Mouse (Mus musculus) kidney, adult 2 months (tissue): ENCODE results near the gene Igll1. TPM values are rescaled to one million over a fixed set of nuclear protein-coding genes. Genes with fewer than 3 reads are reported as not detected.

ENCODE experiments used
- DNase-seq: peaks from one replicate; pipeline ENCODE4 v3.0.0; 2021
- H3K27ac ChIP-seq: fragments of 200-500 bp; 2 replicates; pipeline ENCODE4 v1.5.1; 2012; ENCODE audit warnings: low read depth, low read length, control low read depth, inconsistent platforms; ENCODE audit not compliant: insufficient read depth
- H3K27me3 ChIP-seq: fragments of 200-500 bp; replicated peaks from 2 replicates; pipeline ENCODE4 v1.6.1; 2012; ENCODE audit warnings: mild to moderate bottlenecking, moderate library complexity, low read length, inconsistent platforms; ENCODE audit not compliant: control insufficient read depth, insufficient read depth
- H3K36me3 ChIP-seq: fragments of 200-500 bp; 2 replicates; pipeline ENCODE4 v1.6.1; 2012; ENCODE audit warnings: mild to moderate bottlenecking, moderate library complexity, low read length, inconsistent platforms; ENCODE audit not compliant: control insufficient read depth, insufficient read depth
- H3K4me1 ChIP-seq: fragments of 200-500 bp; 2 replicates; pipeline ENCODE4 v1.6.1; 2011; ENCODE audit warnings: low read length; ENCODE audit not compliant: control insufficient read depth, insufficient read depth
- H3K4me3 ChIP-seq: fragments of 200-500 bp; 2 replicates; pipeline ENCODE4 v1.5.1; 2011; ENCODE audit warnings: mild to moderate bottlenecking, low read depth, low read length, control low read depth; ENCODE audit not compliant: insufficient read depth
- CTCF ChIP-seq: fragments of 200-500 bp; conservative IDR thresholded peaks from 2 replicates; pipeline ENCODE4 v1.5.1; 2011; ENCODE audit warnings: low read depth, mild to moderate bottlenecking, control low read depth, low read length, moderate library complexity, mixed read lengths; ENCODE audit not compliant: insufficient read depth, insufficient read length
- POLR2A ChIP-seq: fragments of 200-500 bp; IDR thresholded peaks from one replicate; pipeline ENCODE4 v1.6.1; 2011; ENCODE audit warnings: low read depth, low read length, control low read depth
- WGBS: fragments of 180-500 bp; shearing (Covaris S2); methylation state at CpG from one replicate; pipeline ENCODE4 v1.1.7; 2018; 5-methylcytosine and 5-hydroxymethylcytosine counted together
- polyA plus RNA-seq: library from polyadenylated mRNA; depleted of rRNA; stranded (reverse); fragments of >200 nt; gene quantifications from 2 replicates; pipeline ENCODE4 v1.2.3, GENCODE M21; 2012

The Igll1 gene
- polyA plus RNA-seq, 1 experiment = 0.30 TPM

GRCm38 (mm10) chr16:16896382-16897055 lies 32.7 kb upstream of the Igll1 start, which contains the start of gene Ppm1f:
Gene Ppm1f, plus strand, starts transcription at chr16:16896469.
- no peaks in the 10 kb centered on the region for H3K4me1 ChIP-seq
- peak within 1 kb of the TSS; percentile 76 for H3K4me3 ChIP-seq
- DNase-seq = peak; percentile 97
- H3K27me3 ChIP-seq = no peaks in the 10 kb centered on the region
- peak within 1 kb of the TSS; percentile 40 for H3K27ac ChIP-seq
- no peaks in the 10 kb centered on the region for H3K36me3 ChIP-seq
- TF ChIP-seq POLR2A (peak; percentile 68), CTCF (peak; percentile 89)
- WGBS = under 1% methylated on average over 29 of the region's 29 CpGs

DNA sequence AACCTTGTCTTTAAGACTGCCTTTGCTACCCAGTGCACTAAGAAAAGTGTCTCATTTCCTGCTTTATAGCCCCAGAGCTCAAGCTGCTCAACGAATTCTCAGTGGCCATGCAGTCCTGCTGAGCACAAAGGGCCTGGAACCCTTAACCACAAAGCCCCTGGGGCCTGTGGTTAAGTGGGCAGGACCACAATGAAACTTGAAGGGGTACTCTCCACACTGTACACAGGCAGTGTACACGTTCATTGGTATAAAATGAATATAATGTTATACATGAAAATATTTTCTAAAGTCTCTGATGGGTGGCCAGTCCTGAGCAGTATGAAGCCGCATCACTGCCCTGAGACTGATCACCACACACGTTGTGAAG lies 32.2 kb upstream of the Igll1 start:
- no peaks in the 10 kb centered on the region for H3K36me3 ChIP-seq
- H3K4me1 ChIP-seq = no peaks in the 10 kb centered on the region
- TF ChIP-seq CTCF = no peak
- TF ChIP-seq POLR2A = no peak
- DNase-seq = no peak
- 18% methylated on average over 4 of the region's 4 CpGs for WGBS
- no peaks in the 10 kb centered on the region for H3K27me3 ChIP-seq
- no peak overlapping the region for H3K4me3 ChIP-seq
- no peak overlapping the region for H3K27ac ChIP-seq

DNA sequence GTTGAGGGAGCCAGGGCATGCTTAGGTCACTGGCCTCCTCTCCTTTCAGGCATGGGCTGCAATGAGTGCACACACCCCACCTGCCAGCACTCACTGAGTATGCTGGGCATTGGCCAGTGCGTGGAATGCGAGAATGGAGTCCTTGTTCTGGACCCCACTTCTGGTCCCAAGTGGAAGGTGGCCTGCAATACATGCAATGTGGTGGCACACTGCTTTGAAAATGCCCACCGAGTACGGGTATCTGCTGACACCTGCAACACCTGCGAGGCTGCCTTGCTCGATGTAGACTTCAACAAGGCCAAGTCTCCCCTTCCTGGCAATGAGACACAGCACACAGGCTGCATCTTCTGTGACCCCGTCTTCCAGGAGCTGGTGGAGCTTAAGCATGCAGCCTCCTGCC lies 28.6 kb upstream of the Igll1 start:
- Histone ChIP-seq H3K4me3 (no peak overlapping the region), H3K36me3 (peaks cover 6% of the 10 kb centered on the region), H3K27me3 (no peaks in the 10 kb centered on the region), H3K4me1 (no peaks in the 10 kb centered on the region; the same call in 1 of the 2 replicates), H3K27ac (no peak overlapping the region)
- TF ChIP-seq POLR2A (no peak), CTCF (no peak)
- no peak for DNase-seq
- 94% methylated on average over 7 of the region's 7 CpGs for WGBS

DNA sequence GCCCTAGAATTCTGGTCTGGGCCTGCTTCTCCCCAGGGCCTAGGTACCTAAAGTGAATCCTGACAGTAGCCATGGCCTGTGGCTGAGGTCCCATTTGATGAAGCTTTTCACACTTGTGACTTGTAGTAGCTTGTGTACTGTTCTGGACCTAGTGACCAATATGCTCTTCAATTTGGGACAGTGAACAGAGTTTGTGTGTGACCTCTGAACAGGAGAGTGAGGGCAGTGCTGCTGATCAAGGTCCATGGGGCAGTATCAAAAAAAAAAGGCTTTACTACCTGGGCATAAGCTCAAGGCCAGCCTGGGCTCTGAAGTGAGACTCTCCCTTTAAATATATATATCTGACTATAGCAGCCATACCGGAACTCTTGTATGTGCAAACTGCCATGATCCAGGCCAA lies 24.6 kb upstream of the Igll1 start:
- H3K36me3 ChIP-seq = peaks cover 9% of the 10 kb centered on the region
- peak; percentile 43 for DNase-seq
- TF ChIP-seq POLR2A = no peak
- H3K27ac ChIP-seq = no peak overlapping the region
- no peaks in the 10 kb centered on the region for H3K27me3 ChIP-seq
- no peak overlapping the region for H3K4me3 ChIP-seq
- H3K4me1 ChIP-seq = no peaks in the 10 kb centered on the region; the same call in 1 of the 2 replicates
- WGBS = 86% methylated on average over 1 of the region's 1 CpGs

DNA sequence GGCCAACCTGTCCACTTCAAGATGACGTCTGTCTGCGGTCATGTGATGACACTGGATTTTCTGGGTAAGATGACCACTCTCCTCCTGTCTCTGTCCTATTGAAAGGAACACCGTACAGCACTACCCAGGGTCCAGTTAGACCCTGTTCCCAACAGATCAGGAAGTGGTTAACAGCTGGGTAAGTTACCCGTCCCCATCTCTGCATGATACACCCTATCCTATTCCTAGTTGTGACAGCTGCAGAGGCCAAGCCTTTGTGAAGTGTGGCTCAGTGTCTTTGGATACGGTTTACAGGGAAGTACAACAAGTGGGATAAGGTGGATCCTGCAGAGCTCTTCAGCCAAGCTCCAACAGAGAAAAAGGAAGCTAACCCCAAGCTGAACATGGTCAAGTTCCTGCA lies 15.2 kb upstream of the Igll1 start:
- H3K27me3 ChIP-seq = no peaks in the 10 kb centered on the region
- TF ChIP-seq CTCF (no peak), POLR2A (no peak)
- no peaks in the 10 kb centered on the region for H3K4me1 ChIP-seq
- H3K27ac ChIP-seq = no peak overlapping the region
- WGBS = 89% methylated on average over 5 of the region's 5 CpGs
- H3K36me3 ChIP-seq = peaks cover 16% of the 10 kb centered on the region
- DNase-seq = no peak
- H3K4me3 ChIP-seq = no peak overlapping the region

- peak; percentile 94 for DNase-seq
- no peaks in the 10 kb centered on the region; the same call in 1 of the 2 replicates for H3K4me1 ChIP-seq
- WGBS = under 1% methylated on average over 49 of the region's 49 CpGs
These were observed 7.0 kb upstream of the Igll1 start, which contains the start of the genes Top3b and Vpreb1 for GRCm38 (mm10) chr16:16870617-16871331. Gene Top3b, plus strand, starts transcription at chr16:16870736. Gene Vpreb1, minus strand, starts transcription at chr16:16870843.

GRCm38 (mm10) chr16:16870241-16870616 lies 6.4 kb upstream of the Igll1 start:
- no peak for DNase-seq
- no peaks in the 10 kb centered on the region; the same call in 1 of the 2 replicates for H3K4me1 ChIP-seq
- TF ChIP-seq POLR2A (no peak), CTCF (no peak)
- peak overlapping the region; percentile 48 for H3K27ac ChIP-seq
- WGBS = 32% methylated on average over 7 of the region's 7 CpGs
- H3K36me3 ChIP-seq = peaks cover 1% of the 10 kb centered on the region; the same call in 1 of the 2 replicates
- no peaks in the 10 kb centered on the region for H3K27me3 ChIP-seq
- H3K4me3 ChIP-seq = peak overlapping the region; percentile 79

More at GRCm38 (mm10) chr16:16870617-16871331, 7.0 kb upstream of the Igll1 start, which contains the start of the genes Top3b and Vpreb1:
- Histone ChIP-seq H3K4me3 (peak within 1 kb of the TSS; percentile 79), H3K36me3 (peaks cover 1% of the 10 kb centered on the region; the same call in 1 of the 2 replicates), H3K27me3 (no peaks in the 10 kb centered on the region), H3K27ac (peak within 1 kb of the TSS; percentile 91)
- TF ChIP-seq POLR2A = peak; percentile 75
- 0 out of 2 replicates have a peak, but pooled peaks have one; percentile 28 for TF ChIP-seq CTCF
